Mouse (Mus musculus) liver, postnatal 0 days (tissue): ENCODE measurements at regions not wholly inside any gene's neighbourhood (a gene's known extent, or its start where the extent isn't known, plus 50 kb on each side); places are given as distances from the start of the nearest gene placed in this dataset.

Experiments
- CTCF ChIP-seq: sonication (generic); IDR thresholded peaks from 2 replicates; pipeline ENCODE4 v1.5.1; 2016; ENCODE audit warnings: antibody characterized with exemption, low read depth
- EP300 ChIP-seq: IDR thresholded peaks from 2 replicates; pipeline ENCODE4 v1.6.1; 2016; ENCODE audit warnings: antibody characterized with exemption, low read depth, mild to moderate bottlenecking

GRCm38 (mm10) chr11:113117179-113117898 is 335.3 kb downstream of the Sox9 start:
- TF ChIP-seq CTCF (no peak), EP300 (no peak)
